In the genomic region with DNA sequence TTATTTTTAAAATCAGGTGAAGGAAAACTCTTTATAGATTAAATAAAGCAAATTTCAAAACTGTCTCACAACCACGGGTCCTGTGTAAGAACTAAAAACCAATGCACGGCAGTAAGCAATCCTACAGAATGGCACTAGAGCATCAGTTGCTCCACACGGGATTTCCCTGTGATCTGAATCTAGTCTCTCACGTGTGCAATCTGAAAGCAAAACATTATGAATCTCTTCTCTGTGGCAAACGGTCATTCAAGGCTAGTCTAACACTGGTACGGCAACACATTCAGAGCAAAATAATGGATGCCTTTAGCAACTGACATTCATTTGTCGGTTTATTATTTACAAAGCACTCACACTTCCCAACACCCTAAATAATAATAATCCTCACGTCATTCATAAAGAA, we compare ENCODE assay signal across 8 mouse cellular contexts. TPM values are rescaled to one million over a fixed set of nuclear protein-coding genes. Genes with fewer than 3 reads are reported as not detected.
DNase-seq lines count a peak whose midpoint lies in the region; ATAC-seq and TF ChIP-seq lines count a peak whose summit lies in the region.

No protein-coding gene starts in this region.

- peaks cover 4% of the 10 kb centered on the region for H3K4me1 ChIP-seq in heart, embryonic 11.5 days (ENCODE audit: control insufficient read depth, insufficient read depth, low read length)
- H3K4me1 ChIP-seq in forebrain, embryonic 14.5 days (ENCODE audit: control insufficient read depth, insufficient read depth, low read length): 0 out of 2 replicates have a peak, but pooled peaks cover 4% of the 10 kb centered on the region
- peaks cover 18 to 26% of the 10 kb centered on the region in 2 experiments for H3K4me1 ChIP-seq in liver, embryonic 14.5 days (replicated peaks; ENCODE audit: control insufficient read depth in 2 of 2, insufficient read depth in 2 of 2, low read length in 1 of 2)

- intact Hi-C loops in heart, postnatal 25 days (cut with DNase I): loop anchor here (2.0 to 5.0 kb wide), 2 partner anchors 19 to 99 kb away; a partner anchor contains a TSS
- intact Hi-C loops in left cerebral cortex, postnatal 25 days (cut with DNase I): no loop called here

- no peak for DNase-seq in heart, postnatal 25 days (ENCODE audit: low spot score)
- no peak for DNase-seq in forebrain, embryonic 14.5 days (ENCODE audit: low spot score)
- DNase-seq in liver, embryonic 14.5 days (ENCODE audit: low read depth in 3 of 3, low spot score in 3 of 3): no peak
- DNase-seq in adrenal gland, adult 2 months: no peak
- no peak for DNase-seq in left cerebral cortex, postnatal 25 days (ENCODE audit: low spot score in 2 of 2)
- no peak for DNase-seq in cerebellum, postnatal 14 days

- H3K4me2 ChIP-seq in heart, embryonic 11.5 days: peak overlapping the region; percentile 76
- H3K4me2 ChIP-seq in forebrain, embryonic 14.5 days (ENCODE audit: low read length): peak overlapping the region; percentile 72
- peak overlapping the region; percentile 96 for H3K4me2 ChIP-seq in liver, embryonic 14.5 days (ENCODE audit: low read depth)

- peak overlapping the region; percentile 4 for H3ac ChIP-seq in C2C12 (ENCODE audit: control insufficient read depth, insufficient read length, low read depth)

- TF ChIP-seq CTCF in C2C12 (IDR thresholded peaks at IDR 0.05; ENCODE audit: control insufficient read depth, insufficient read depth, insufficient read length): no peak
- no peak for TF ChIP-seq CTCF in liver, embryonic 14.5 days (IDR thresholded peaks at IDR 0.05; ENCODE audit: low read depth)

- peaks cover 16% of the 10 kb centered on the region for H3K36me3 ChIP-seq in heart, embryonic 11.5 days (ENCODE audit: control insufficient read depth, insufficient read depth, low read length)
- H3K36me3 ChIP-seq in C2C12 (ENCODE audit: control insufficient read depth, insufficient read depth): peaks cover 19% of the 10 kb centered on the region
- peaks cover 27% of the 10 kb centered on the region for H3K36me3 ChIP-seq in forebrain, embryonic 14.5 days (ENCODE audit: control insufficient read depth, insufficient read depth, low read length)
- peaks cover 17% of the 10 kb centered on the region for H3K36me3 ChIP-seq in liver, embryonic 14.5 days (replicated peaks; ENCODE audit: control insufficient read depth, insufficient read depth, low read depth)

- H3K27ac ChIP-seq in heart, embryonic 11.5 days (ENCODE audit: low read depth, low read length): no peak overlapping the region
- no peak overlapping the region for H3K27ac ChIP-seq in forebrain, embryonic 14.5 days (ENCODE audit: low read depth, low read length)
- no peak overlapping the region for H3K27ac ChIP-seq in liver, embryonic 14.5 days

- H3K9ac ChIP-seq in heart, embryonic 11.5 days (ENCODE audit: low read depth, low read length): peak overlapping the region; percentile 83
- H3K9ac ChIP-seq in forebrain, embryonic 14.5 days (ENCODE audit: low read length): peak overlapping the region; percentile 83
- peak overlapping the region; percentile 91 for H3K9ac ChIP-seq in liver, embryonic 14.5 days (replicated peaks)

- no peaks in the 10 kb centered on the region for H3K27me3 ChIP-seq in heart, embryonic 11.5 days (ENCODE audit: control insufficient read depth, insufficient read depth, low read length)
- no peaks in the 10 kb centered on the region for H3K27me3 ChIP-seq in C2C12 (ENCODE audit: control insufficient read depth, insufficient read depth, insufficient read length)
- H3K27me3 ChIP-seq in forebrain, embryonic 14.5 days (replicated peaks; ENCODE audit: control insufficient read depth, insufficient read depth, low read length): no peaks in the 10 kb centered on the region
- H3K27me3 ChIP-seq in liver, embryonic 14.5 days (ENCODE audit: control insufficient read depth, insufficient read depth, low read length): no peaks in the 10 kb centered on the region

- peak overlapping the region; percentile 79 for H3K4me3 ChIP-seq in heart, embryonic 11.5 days (ENCODE audit: low read depth, low read length)
- H3K4me3 ChIP-seq in C2C12 (ENCODE audit: insufficient read depth, poor library complexity, severe bottlenecking): peak overlapping the region; percentile 89
- H3K4me3 ChIP-seq in forebrain, embryonic 14.5 days (ENCODE audit: low read depth, low read length): peak overlapping the region; percentile 83
- peak overlapping the region; percentile 91 to 92 for H3K4me3 ChIP-seq in liver, embryonic 14.5 days (ENCODE audit: insufficient read depth in 1 of 2, low read depth in 2 of 2, low read length in 2 of 2)

- ATAC-seq in heart, embryonic 11.5 days (replicated peaks; ENCODE audit: insufficient number of reproducible peaks, low FRiP score, low TSS enrichment): no peak
- no peak for ATAC-seq in forebrain, embryonic 14.5 days
- ATAC-seq in liver, embryonic 14.5 days (ENCODE audit: insufficient read depth): no peak

- peaks cover 34% of the 10 kb centered on the region for H3K79me2 ChIP-seq in C2C12 (ENCODE audit: control insufficient read depth, insufficient read depth)

- no peak for TF ChIP-seq EP300 in liver, embryonic 14.5 days (IDR thresholded peaks at IDR 0.05; ENCODE audit: low read depth)

- no peaks in the 10 kb centered on the region for H3K9me3 ChIP-seq in heart, embryonic 11.5 days (replicated peaks; ENCODE audit: control insufficient read depth, low read length)
- H3K9me3 ChIP-seq in forebrain, embryonic 14.5 days (replicated peaks; ENCODE audit: control insufficient read depth, low read length): no peaks in the 10 kb centered on the region
- H3K9me3 ChIP-seq in liver, embryonic 14.5 days (ENCODE audit: control insufficient read depth, low read length): no peaks in the 10 kb centered on the region

- H3K79me3 ChIP-seq in C2C12 (ENCODE audit: low read depth): peaks cover 21% of the 10 kb centered on the region

- 40% methylated on average over 8 of the region's 8 CpGs for WGBS in heart, embryonic 11.5 days (ENCODE audit: insufficient replicate concordance)
- 47% methylated on average over 8 of the region's 8 CpGs for WGBS in forebrain, embryonic 14.5 days
- WGBS in liver, embryonic 14.5 days (ENCODE audit: insufficient replicate concordance): 19% methylated on average over 8 of the region's 8 CpGs

TF ChIP-seq in C2C12, 6 proteins besides CTCF, POLR2A, EP300 and RAD21:
- TF ChIP-seq USF1 (IDR thresholded peaks at IDR 0.05; ENCODE audit: low read depth) (no peak), MYOD1 (IDR thresholded peaks at IDR 0.05; ENCODE audit: control insufficient read depth, insufficient read length, low read depth) (no peak), FOSL1 (IDR thresholded peaks at IDR 0.05; ENCODE audit: insufficient read depth, low read length, poor library complexity, severe bottlenecking) (no peak), MYOG (IDR thresholded peaks at IDR 0.05; ENCODE audit: control insufficient read depth, extremely low read depth, insufficient read length) (no peak), MAX (IDR thresholded peaks at IDR 0.05) (no peak), CEBPB (IDR thresholded peaks at IDR 0.05; ENCODE audit: low read depth) (no peak)

RNA-seq across cellular contexts. Expression of a gene that starts 0.8 kb away (rescaled TPM):
- polyA plus RNA-seq in heart, embryonic 11.5 days (2014; fragmentation: Nextera tagmentation; extraction: Ambion mirVana): 6.2 and 6.6 TPM in 2 replicates
- total RNA-seq in heart, postnatal 25 days (2021): 1 to 10 TPM; 6.1 to 6.7 TPM
- polyA plus RNA-seq in C2C12 (2012; fragmentation: generic; extraction: Trizol): 4.4 TPM
- polyA plus RNA-seq in forebrain, embryonic 14.5 days (2014; fragmentation: Nextera tagmentation; extraction: Ambion mirVana): 6.4 and 6.9 TPM in 2 replicates
- polyA plus RNA-seq in liver, embryonic 14.5 days (2012; rRNA removed): 3.3 and 5.1 TPM in 2 replicates
- 3.5 and 4.0 TPM in 2 replicates for polyA plus RNA-seq in liver, embryonic 14.5 days (2014; fragmentation: Nextera tagmentation; extraction: Ambion mirVana)
- total RNA-seq in adrenal gland, adult 2 months (2021): 10 to 100 TPM; 15.2 to 20.8 TPM
- 2.0 and 2.2 TPM in 2 replicates for polyA plus RNA-seq in adrenal gland, adult 2 months (2012; rRNA removed)
- total RNA-seq in left cerebral cortex, postnatal 25 days (2021): 10 to 100 TPM; 12.1 to 13.3 TPM

RNA-seq across cellular contexts. Expression of a gene that starts 18.2 kb away (rescaled TPM):
- 2.0 and 2.2 TPM in 2 replicates for polyA plus RNA-seq in heart, embryonic 11.5 days (2014; fragmentation: Nextera tagmentation; extraction: Ambion mirVana)
- 1 to 10 TPM; 5.9 to 6.7 TPM for total RNA-seq in heart, postnatal 25 days (2021)
- polyA plus RNA-seq in C2C12 (2012; fragmentation: generic; extraction: Trizol): 0.13 TPM
- polyA plus RNA-seq in forebrain, embryonic 14.5 days (2014; fragmentation: Nextera tagmentation; extraction: Ambion mirVana): 5.9 and 6.2 TPM in 2 replicates
- polyA plus RNA-seq in liver, embryonic 14.5 days (2012; rRNA removed): 1.4 and 1.9 TPM in 2 replicates
- polyA plus RNA-seq in liver, embryonic 14.5 days (2014; fragmentation: Nextera tagmentation; extraction: Ambion mirVana): 1.5 and 2.0 TPM in 2 replicates
- total RNA-seq in adrenal gland, adult 2 months (2021): 10 to 100 TPM in 1 of 2 experiments, 1 to 10 TPM in 1; 8.7 to 11.2 TPM
- polyA plus RNA-seq in adrenal gland, adult 2 months (2012; rRNA removed): 5.7 and 7.1 TPM in 2 replicates
- 10 to 100 TPM; 11.4 to 12.8 TPM for total RNA-seq in left cerebral cortex, postnatal 25 days (2021)
